Mouse (Mus musculus): ENCODE data around the gene Rdh19. TPM values are rescaled to one million over a fixed set of nuclear protein-coding genes. Genes with fewer than 3 reads are reported as not detected.
"Not testable (repeated sequence)": the region's sequence is repeated elsewhere in the genome, so short reads cannot be mapped to it uniquely, and the experiment has no call there.

Rdh19 gene
- polyA plus RNA-seq (2014; fragmentation: Nextera tagmentation; extraction: Ambion mirVana): not detected in 2 replicates

- no peak within 1 kb of the TSS for H3K27ac ChIP-seq (ENCODE audit: low read length)
- no peaks in the 10 kb centered on the region for H3K36me3 ChIP-seq (ENCODE audit: control insufficient read depth, insufficient read depth, low read length)
- H3K9me3 ChIP-seq (ENCODE audit: control insufficient read depth, low read depth, low read length): no peaks in the 10 kb centered on the region
- H3K4me1 ChIP-seq (ENCODE audit: control insufficient read depth, insufficient read depth, low read length): no peaks in the 10 kb centered on the region
- no peaks in the 10 kb centered on the region for H3K27me3 ChIP-seq (ENCODE audit: control insufficient read depth, insufficient read depth, low read length)
- no peak within 1 kb of the TSS for H3K4me3 ChIP-seq (ENCODE audit: low read depth, low read length)
- WGBS: 22% methylated on average over 1 of the region's 1 CpGs
- H3K4me2 ChIP-seq (replicated peaks; ENCODE audit: low read depth, low read length): no peak within 1 kb of the TSS
- no peak for ATAC-seq (ENCODE audit: insufficient number of reproducible peaks, insufficient read depth, low FRiP score, low read depth)
- H3K9ac ChIP-seq (replicated peaks; ENCODE audit: low read depth, low read length): no peak within 1 kb of the TSS
Observed at GRCm38 (mm10) chr10:127849628-127850027, at the start of gene Rdh19. Gene Rdh19, plus strand, starts transcription at chr10:127849928.

DNA sequence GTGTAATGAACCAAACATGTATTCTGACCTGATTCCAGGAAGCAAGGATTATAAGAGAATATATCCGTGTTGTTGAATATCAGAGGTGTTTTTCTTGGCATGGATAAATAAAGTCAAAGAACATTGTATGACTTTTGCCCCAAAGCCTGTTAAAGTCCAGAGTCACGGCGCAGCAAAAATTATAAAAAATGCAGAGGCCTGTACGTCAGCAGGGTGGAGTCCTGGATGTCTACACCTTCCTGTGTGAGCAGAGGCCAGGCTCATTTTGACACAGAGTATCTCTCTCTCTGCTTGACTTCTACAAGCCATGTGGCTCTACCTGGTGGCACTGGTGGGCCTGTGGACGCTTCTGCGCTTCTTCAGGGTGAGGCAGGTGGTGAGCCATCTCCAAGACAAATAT is 48.8 kb upstream of the Rdh19 start, which contains the start of gene Rdh16:
TSS of gene Rdh16 (plus strand) at position 262 of the 400 bp plus-strand sequence.
- WGBS: 85% methylated on average over 6 of the region's 6 CpGs
- no peaks in the 10 kb centered on the region for H3K27me3 ChIP-seq (ENCODE audit: control insufficient read depth, insufficient read depth, low read length)
- ATAC-seq (ENCODE audit: insufficient number of reproducible peaks, insufficient read depth, low FRiP score, low read depth): no peak
- H3K9me3 ChIP-seq (ENCODE audit: control insufficient read depth, low read depth, low read length): no peaks in the 10 kb centered on the region
- H3K9ac ChIP-seq (replicated peaks; ENCODE audit: low read depth, low read length): no peak within 1 kb of the TSS
- H3K27ac ChIP-seq (ENCODE audit: low read length): no peak within 1 kb of the TSS
- H3K4me1 ChIP-seq (ENCODE audit: control insufficient read depth, insufficient read depth, low read length): no peaks in the 10 kb centered on the region
- H3K4me2 ChIP-seq (replicated peaks; ENCODE audit: low read depth, low read length): no peak within 1 kb of the TSS
- H3K36me3 ChIP-seq (ENCODE audit: control insufficient read depth, insufficient read depth, low read length): no peaks in the 10 kb centered on the region
- no peak within 1 kb of the TSS for H3K4me3 ChIP-seq (ENCODE audit: low read depth, low read length)

GRCm38 (mm10) chr10:127801612-127802011 is 48.1 kb upstream of the Rdh19 start:
- Histone ChIP-seq H3K9ac (replicated peaks; ENCODE audit: low read depth, low read length) (no peak overlapping the region), H3K27ac (ENCODE audit: low read length) (no peak overlapping the region), H3K9me3 (ENCODE audit: control insufficient read depth, low read depth, low read length) (no peaks in the 10 kb centered on the region), H3K4me3 (ENCODE audit: low read depth, low read length) (no peak overlapping the region), H3K36me3 (ENCODE audit: control insufficient read depth, insufficient read depth, low read length) (no peaks in the 10 kb centered on the region), H3K4me2 (replicated peaks; ENCODE audit: low read depth, low read length) (no peak overlapping the region), H3K27me3 (ENCODE audit: control insufficient read depth, insufficient read depth, low read length) (no peaks in the 10 kb centered on the region), H3K4me1 (ENCODE audit: control insufficient read depth, insufficient read depth, low read length) (no peaks in the 10 kb centered on the region)
- WGBS: 90% methylated on average over 2 of the region's 2 CpGs
- no peak for ATAC-seq (ENCODE audit: insufficient number of reproducible peaks, insufficient read depth, low FRiP score, low read depth)

GRCm38 (mm10) chr10:127802236-127802635 is 47.5 kb upstream of the Rdh19 start:
- H3K36me3 ChIP-seq (ENCODE audit: control insufficient read depth, insufficient read depth, low read length): no peaks in the 10 kb centered on the region
- no peaks in the 10 kb centered on the region for H3K27me3 ChIP-seq (ENCODE audit: control insufficient read depth, insufficient read depth, low read length)
- 75% methylated on average over 5 of the region's 5 CpGs for WGBS
- H3K4me1 ChIP-seq (ENCODE audit: control insufficient read depth, insufficient read depth, low read length): no peaks in the 10 kb centered on the region
- no peak overlapping the region for H3K4me2 ChIP-seq (replicated peaks; ENCODE audit: low read depth, low read length)
- H3K4me3 ChIP-seq (ENCODE audit: low read depth, low read length): no peak overlapping the region
- H3K9me3 ChIP-seq (ENCODE audit: control insufficient read depth, low read depth, low read length): no peaks in the 10 kb centered on the region
- no peak overlapping the region for H3K9ac ChIP-seq (replicated peaks; ENCODE audit: low read depth, low read length)
- no peak overlapping the region for H3K27ac ChIP-seq (ENCODE audit: low read length)
- ATAC-seq (ENCODE audit: insufficient number of reproducible peaks, insufficient read depth, low FRiP score, low read depth): no peak

GRCm38 (mm10) chr10:127804416-127804815 is 45.3 kb upstream of the Rdh19 start:
- ATAC-seq (ENCODE audit: insufficient number of reproducible peaks, insufficient read depth, low FRiP score, low read depth): no peak
- Histone ChIP-seq H3K36me3 (ENCODE audit: control insufficient read depth, insufficient read depth, low read length) (no peaks in the 10 kb centered on the region), H3K4me3 (ENCODE audit: low read depth, low read length) (no peak overlapping the region), H3K27me3 (ENCODE audit: control insufficient read depth, insufficient read depth, low read length) (no peaks in the 10 kb centered on the region), H3K9ac (replicated peaks; ENCODE audit: low read depth, low read length) (no peak overlapping the region), H3K27ac (ENCODE audit: low read length) (no peak overlapping the region), H3K4me2 (replicated peaks; ENCODE audit: low read depth, low read length) (no peak overlapping the region), H3K9me3 (ENCODE audit: control insufficient read depth, low read depth, low read length) (no peaks in the 10 kb centered on the region), H3K4me1 (ENCODE audit: control insufficient read depth, insufficient read depth, low read length) (no peaks in the 10 kb centered on the region)
- 66% methylated on average over 7 of the region's 7 CpGs for WGBS

GRCm38 (mm10) chr10:127815888-127816287 is 33.8 kb upstream of the Rdh19 start:
- no peaks in the 10 kb centered on the region for H3K4me1 ChIP-seq (ENCODE audit: control insufficient read depth, insufficient read depth, low read length)
- no peaks in the 10 kb centered on the region for H3K27me3 ChIP-seq (ENCODE audit: control insufficient read depth, insufficient read depth, low read length)
- H3K27ac ChIP-seq (ENCODE audit: low read length): no peak overlapping the region
- no peak for ATAC-seq (ENCODE audit: insufficient number of reproducible peaks, insufficient read depth, low FRiP score, low read depth)
- H3K4me3 ChIP-seq (ENCODE audit: low read depth, low read length): no peak overlapping the region
- no peaks in the 10 kb centered on the region for H3K36me3 ChIP-seq (ENCODE audit: control insufficient read depth, insufficient read depth, low read length)
- no peak overlapping the region for H3K9ac ChIP-seq (replicated peaks; ENCODE audit: low read depth, low read length)
- H3K9me3 ChIP-seq (ENCODE audit: control insufficient read depth, low read depth, low read length): 0 out of 2 replicates have a peak, but pooled peaks cover 2% of the 10 kb centered on the region
- H3K4me2 ChIP-seq (replicated peaks; ENCODE audit: low read depth, low read length): no peak overlapping the region

- ATAC-seq (ENCODE audit: insufficient number of reproducible peaks, insufficient read depth, low FRiP score, low read depth); H3K4me3 ChIP-seq (ENCODE audit: low read depth, low read length); H3K36me3 ChIP-seq (ENCODE audit: control insufficient read depth, insufficient read depth, low read length); H3K9ac ChIP-seq (replicated peaks; ENCODE audit: low read depth, low read length); H3K9me3 ChIP-seq (ENCODE audit: control insufficient read depth, low read depth, low read length); H3K4me1 ChIP-seq (ENCODE audit: control insufficient read depth, insufficient read depth, low read length); H3K27ac ChIP-seq (ENCODE audit: low read length); H3K4me2 ChIP-seq (replicated peaks; ENCODE audit: low read depth, low read length); H3K27me3 ChIP-seq (ENCODE audit: control insufficient read depth, insufficient read depth, low read length): not testable (repeated sequence)
- WGBS: 60% methylated on average over 4 of the region's 4 CpGs
Observed at GRCm38 (mm10) chr10:127817268-127817910, 32.3 kb upstream of the Rdh19 start.

DNA sequence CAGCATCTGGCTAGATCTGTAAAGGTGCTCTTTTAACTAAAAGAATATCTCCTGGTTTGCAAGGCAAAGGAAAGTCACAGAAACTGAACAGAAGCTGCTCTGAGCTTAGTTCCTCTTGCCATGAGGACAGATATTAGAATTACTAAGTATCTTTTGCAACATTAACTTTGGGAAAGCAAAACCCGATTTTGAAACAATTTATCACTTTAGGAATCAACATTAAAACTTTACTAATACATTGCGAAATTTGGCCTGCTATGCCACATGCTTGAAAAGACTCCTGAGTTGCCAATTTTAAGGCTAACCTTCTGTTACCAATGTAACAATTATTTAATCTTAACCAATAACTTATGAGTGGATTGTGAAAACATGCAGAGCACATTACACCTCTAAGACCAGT is 27.9 kb upstream of the Rdh19 start:
- H3K36me3 ChIP-seq (ENCODE audit: control insufficient read depth, insufficient read depth, low read length); H3K4me3 ChIP-seq (ENCODE audit: low read depth, low read length); H3K4me1 ChIP-seq (ENCODE audit: control insufficient read depth, insufficient read depth, low read length); ATAC-seq (ENCODE audit: insufficient number of reproducible peaks, insufficient read depth, low FRiP score, low read depth); H3K4me2 ChIP-seq (replicated peaks; ENCODE audit: low read depth, low read length); H3K9me3 ChIP-seq (ENCODE audit: control insufficient read depth, low read depth, low read length); H3K9ac ChIP-seq (replicated peaks; ENCODE audit: low read depth, low read length); H3K27ac ChIP-seq (ENCODE audit: low read length); H3K27me3 ChIP-seq (ENCODE audit: control insufficient read depth, insufficient read depth, low read length): not testable (repeated sequence)
- 82% methylated on average over 2 of the region's 2 CpGs for WGBS

- no peak for ATAC-seq (ENCODE audit: insufficient number of reproducible peaks, insufficient read depth, low FRiP score, low read depth)
- H3K9me3 ChIP-seq (ENCODE audit: control insufficient read depth, low read depth, low read length): no peaks in the 10 kb centered on the region
- no peaks in the 10 kb centered on the region for H3K27me3 ChIP-seq (ENCODE audit: control insufficient read depth, insufficient read depth, low read length)
- WGBS: 77% methylated on average over 6 of the region's 6 CpGs
- no peaks in the 10 kb centered on the region for H3K4me1 ChIP-seq (ENCODE audit: control insufficient read depth, insufficient read depth, low read length)
- no peak overlapping the region for H3K9ac ChIP-seq (replicated peaks; ENCODE audit: low read depth, low read length)
- no peaks in the 10 kb centered on the region for H3K36me3 ChIP-seq (ENCODE audit: control insufficient read depth, insufficient read depth, low read length)
- no peak overlapping the region for H3K4me3 ChIP-seq (ENCODE audit: low read depth, low read length)
- no peak overlapping the region for H3K4me2 ChIP-seq (replicated peaks; ENCODE audit: low read depth, low read length)
- no peak overlapping the region for H3K27ac ChIP-seq (ENCODE audit: low read length)
Observed at GRCm38 (mm10) chr10:127825386-127825785, 24.3 kb upstream of the Rdh19 start.

All from stomach, embryonic 14.5 days (tissue).